Mouse (Mus musculus): Measurements from ENCODE around the gene Bmp3. TPM values are rescaled to one million over a fixed set of nuclear protein-coding genes. Genes with fewer than 3 reads are reported as not detected.

Gene Bmp3
- polyA plus RNA-seq, 2 experiments = 6.2 to 7.6 TPM

DNA sequence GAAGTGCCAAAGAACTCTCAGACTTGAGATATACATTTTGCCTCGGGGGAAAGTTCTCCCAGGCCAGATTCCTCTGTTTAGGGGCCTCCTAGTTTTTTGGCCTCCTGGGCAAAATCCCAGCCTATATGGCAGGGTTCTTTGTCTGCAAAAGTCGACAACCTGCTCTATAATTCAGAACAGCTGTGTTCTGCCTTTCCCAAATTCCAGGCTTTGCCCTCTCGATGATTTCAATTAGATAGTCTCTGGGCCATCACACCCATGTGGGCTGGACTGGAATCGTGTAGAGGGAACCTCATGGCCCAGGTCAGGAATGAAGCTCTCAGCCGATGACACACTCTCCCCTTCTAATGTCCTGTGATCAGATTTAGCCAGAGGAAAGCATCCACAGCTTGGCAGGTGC is 21.8 kb downstream of the Bmp3 start:
- 15% methylated on average over 5 of the region's 5 CpGs for WGBS
- Histone ChIP-seq H3K9ac (ENCODE audit: low read depth, low read length, severe bottlenecking) (no peak overlapping the region), H3K27me3 (ENCODE audit: control insufficient read depth, insufficient read depth, low read length) (no peaks in the 10 kb centered on the region), H3K36me3 (ENCODE audit: control insufficient read depth, insufficient read depth, low read length) (no peaks in the 10 kb centered on the region), H3K27ac (replicated peaks; ENCODE audit: low read depth, low read length) (no peak overlapping the region), H3K9me3 (ENCODE audit: control insufficient read depth, low read length) (no peaks in the 10 kb centered on the region), H3K4me1 (ENCODE audit: control insufficient read depth, insufficient read depth, low read length) (peaks cover 8% of the 10 kb centered on the region; the same call in 1 of the 2 replicates), H3K4me2 (replicated peaks; ENCODE audit: low read depth, low read length, severe bottlenecking) (no peak overlapping the region), H3K4me3 (replicated peaks; ENCODE audit: low read length) (no peak overlapping the region)
- DNase-seq (ENCODE audit: low spot score) = peak; percentile 38
- no peak for TF ChIP-seq POLR2A (IDR thresholded peaks at IDR 0.05; ENCODE audit: borderline replicate concordance, extremely low read depth, insufficient read depth, insufficient read length)
- peak; percentile 63 for ATAC-seq (ENCODE audit: low FRiP score, low read depth)

DNA sequence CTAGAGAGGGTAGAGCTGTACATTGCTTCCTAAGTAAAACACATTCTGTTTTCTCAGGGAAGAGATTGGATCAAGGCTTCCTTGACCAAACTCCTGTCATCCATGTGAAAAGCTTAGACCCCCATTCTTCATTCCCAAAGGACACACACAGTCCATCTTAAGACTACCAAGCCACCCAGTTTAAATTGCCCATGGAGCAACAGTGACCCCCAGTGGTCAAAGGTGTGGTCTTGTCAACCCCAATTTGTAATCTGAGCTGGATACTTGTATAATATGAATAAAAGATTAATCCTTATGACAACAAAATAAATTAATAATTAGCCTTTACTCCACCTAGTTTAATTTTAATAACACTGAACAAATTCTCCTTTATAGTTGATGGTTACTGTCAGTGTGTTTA is 24.7 kb downstream of the Bmp3 start:
- ATAC-seq (ENCODE audit: low FRiP score, low read depth) (no peak), DNase-seq (ENCODE audit: low spot score) (peak; percentile 56)
- H3K27ac ChIP-seq (replicated peaks; ENCODE audit: low read depth, low read length) = no peak overlapping the region
- H3K36me3 ChIP-seq (ENCODE audit: control insufficient read depth, insufficient read depth, low read length) = no peaks in the 10 kb centered on the region
- H3K4me2 ChIP-seq (replicated peaks; ENCODE audit: low read depth, low read length, severe bottlenecking) = no peak overlapping the region
- no peak overlapping the region for H3K4me3 ChIP-seq (replicated peaks; ENCODE audit: low read length)
- H3K9ac ChIP-seq (ENCODE audit: low read depth, low read length, severe bottlenecking) = no peak overlapping the region
- no peak for TF ChIP-seq POLR2A (IDR thresholded peaks at IDR 0.05; ENCODE audit: borderline replicate concordance, extremely low read depth, insufficient read depth, insufficient read length)
- H3K4me1 ChIP-seq (ENCODE audit: control insufficient read depth, insufficient read depth, low read length) = peaks cover 8% of the 10 kb centered on the region; the same call in 1 of the 2 replicates
- H3K9me3 ChIP-seq (ENCODE audit: control insufficient read depth, low read length) = no peaks in the 10 kb centered on the region
- H3K27me3 ChIP-seq (ENCODE audit: control insufficient read depth, insufficient read depth, low read length) = no peaks in the 10 kb centered on the region

DNA sequence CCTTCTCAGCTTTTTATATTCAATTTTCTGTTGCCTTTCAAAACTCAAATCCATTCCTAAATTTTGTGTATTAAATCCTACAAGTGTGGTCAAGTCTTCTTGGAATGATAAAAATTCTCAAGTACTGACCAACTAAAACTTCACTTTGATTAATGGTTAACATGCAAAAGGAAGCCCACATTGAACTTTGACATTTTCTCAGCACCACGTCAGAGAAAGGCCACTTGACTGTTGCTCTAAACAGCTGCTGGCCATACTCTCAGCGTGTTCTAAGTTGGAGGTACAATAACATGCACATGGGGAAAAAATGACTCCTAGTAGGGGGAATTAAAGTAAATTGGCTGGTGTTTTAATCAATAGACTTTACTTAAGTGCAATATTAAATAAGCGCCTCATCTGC is 27.9 kb downstream of the Bmp3 start:
- H3K4me2 ChIP-seq (replicated peaks; ENCODE audit: low read depth, low read length, severe bottlenecking) = no peak overlapping the region
- no peak overlapping the region for H3K4me3 ChIP-seq (replicated peaks; ENCODE audit: low read length)
- no peaks in the 10 kb centered on the region for H3K4me1 ChIP-seq (ENCODE audit: control insufficient read depth, insufficient read depth, low read length)
- no peaks in the 10 kb centered on the region for H3K9me3 ChIP-seq (ENCODE audit: control insufficient read depth, low read length)
- H3K27ac ChIP-seq (replicated peaks; ENCODE audit: low read depth, low read length) = no peak overlapping the region
- ATAC-seq (ENCODE audit: low FRiP score, low read depth) (no peak), DNase-seq (ENCODE audit: low spot score) (no peak)
- H3K27me3 ChIP-seq (ENCODE audit: control insufficient read depth, insufficient read depth, low read length) = no peaks in the 10 kb centered on the region
- no peaks in the 10 kb centered on the region for H3K36me3 ChIP-seq (ENCODE audit: control insufficient read depth, insufficient read depth, low read length)
- 60% methylated on average over 3 of the region's 3 CpGs for WGBS
- no peak overlapping the region for H3K9ac ChIP-seq (ENCODE audit: low read depth, low read length, severe bottlenecking)
- TF ChIP-seq POLR2A (IDR thresholded peaks at IDR 0.05; ENCODE audit: borderline replicate concordance, extremely low read depth, insufficient read depth, insufficient read length) = no peak

DNA sequence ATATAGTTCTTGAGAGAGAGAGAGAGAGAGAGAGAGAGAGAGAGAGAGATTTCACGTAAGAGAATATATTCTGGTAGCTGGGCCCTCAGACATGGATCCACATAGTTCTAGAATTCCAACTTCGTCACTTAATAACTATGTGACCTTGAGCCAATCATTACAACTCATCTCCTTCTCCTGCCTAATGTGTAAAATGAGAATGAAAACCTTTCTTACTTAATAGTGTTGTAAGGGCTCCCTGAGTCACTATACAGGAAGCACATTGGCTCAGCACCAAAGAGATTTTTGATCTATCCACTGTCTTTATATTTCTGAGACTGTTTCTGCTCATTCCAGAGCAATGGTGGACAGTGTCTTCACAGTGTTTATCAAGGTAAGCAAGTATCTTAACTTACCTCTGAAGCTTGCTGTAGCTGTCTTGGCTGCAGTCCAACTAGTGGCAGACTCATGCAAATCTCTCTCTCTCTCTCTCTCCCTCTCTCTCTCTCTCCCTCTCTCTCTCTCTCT is 36.4 kb downstream of the Bmp3 start:
- no peaks in the 10 kb centered on the region for H3K27me3 ChIP-seq (ENCODE audit: control insufficient read depth, insufficient read depth, low read length)
- WGBS = 84% methylated on average over 2 of the region's 2 CpGs
- ATAC-seq (ENCODE audit: low FRiP score, low read depth) = no peak
- no peak for TF ChIP-seq POLR2A (IDR thresholded peaks at IDR 0.05; ENCODE audit: borderline replicate concordance, extremely low read depth, insufficient read depth, insufficient read length)
- no peak overlapping the region for H3K27ac ChIP-seq (replicated peaks; ENCODE audit: low read depth, low read length)
- no peaks in the 10 kb centered on the region for H3K9me3 ChIP-seq (ENCODE audit: control insufficient read depth, low read length)
- no peak overlapping the region for H3K4me2 ChIP-seq (replicated peaks; ENCODE audit: low read depth, low read length, severe bottlenecking)
- H3K36me3 ChIP-seq (ENCODE audit: control insufficient read depth, insufficient read depth, low read length) = no peaks in the 10 kb centered on the region
- no peak overlapping the region for H3K4me3 ChIP-seq (replicated peaks; ENCODE audit: low read length)
- H3K9ac ChIP-seq (ENCODE audit: low read depth, low read length, severe bottlenecking) = no peak overlapping the region
- DNase-seq (ENCODE audit: low spot score) = no peak
- no peaks in the 10 kb centered on the region for H3K4me1 ChIP-seq (ENCODE audit: control insufficient read depth, insufficient read depth, low read length)

DNA sequence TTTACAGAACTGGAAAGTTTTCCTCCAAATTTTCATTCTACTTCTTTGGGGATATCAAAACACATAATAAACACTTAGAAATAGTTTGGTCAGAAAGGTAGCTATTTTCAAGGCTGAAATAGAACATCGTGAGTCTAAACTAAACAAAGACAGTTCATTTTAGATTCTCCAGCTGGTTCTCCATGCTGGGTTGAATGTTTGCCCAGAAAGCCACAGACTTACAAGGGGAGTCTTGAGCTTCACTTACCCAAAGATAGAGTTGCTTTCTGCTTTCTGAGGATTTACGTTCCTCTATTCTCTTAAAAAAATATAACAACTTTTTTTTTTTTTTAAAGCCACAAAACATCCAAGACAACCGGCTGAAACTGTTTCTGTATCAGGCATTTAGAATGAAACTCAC is 40.1 kb downstream of the Bmp3 start:
- ATAC-seq (ENCODE audit: low FRiP score, low read depth) = no peak
- 81% methylated on average over 3 of the region's 3 CpGs for WGBS
- DNase-seq (ENCODE audit: low spot score) = no peak

DNA sequence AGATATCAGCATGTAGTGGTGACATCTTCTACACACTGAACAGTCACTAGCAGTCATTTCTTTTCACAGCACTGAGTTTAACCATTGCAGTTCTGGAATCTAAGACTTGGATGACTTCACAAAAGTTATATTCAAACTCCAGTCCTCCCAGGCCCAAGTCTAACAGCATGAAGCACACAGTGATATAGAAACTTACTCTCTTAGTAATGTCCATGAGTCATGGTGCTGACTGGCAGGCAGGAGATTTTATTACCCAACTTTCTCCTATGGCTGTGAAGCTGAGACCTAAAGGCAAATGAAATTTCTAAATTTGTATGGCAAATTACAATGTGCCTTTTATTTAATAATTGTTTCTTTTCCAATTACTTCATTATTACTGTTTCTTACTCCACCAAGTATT is 43.7 kb downstream of the Bmp3 start:
- DNase-seq (ENCODE audit: low spot score) = no peak
- H3K4me3 ChIP-seq (replicated peaks; ENCODE audit: low read length) = no peak overlapping the region
- TF ChIP-seq POLR2A (IDR thresholded peaks at IDR 0.05; ENCODE audit: borderline replicate concordance, extremely low read depth, insufficient read depth, insufficient read length) = no peak
- no peaks in the 10 kb centered on the region for H3K9me3 ChIP-seq (ENCODE audit: control insufficient read depth, low read length)
- no peak overlapping the region for H3K9ac ChIP-seq (ENCODE audit: low read depth, low read length, severe bottlenecking)
- H3K4me1 ChIP-seq (ENCODE audit: control insufficient read depth, insufficient read depth, low read length) = no peaks in the 10 kb centered on the region
- no peak for ATAC-seq (ENCODE audit: low FRiP score, low read depth)
- no peak overlapping the region for H3K4me2 ChIP-seq (replicated peaks; ENCODE audit: low read depth, low read length, severe bottlenecking)
- no peak overlapping the region for H3K27ac ChIP-seq (replicated peaks; ENCODE audit: low read depth, low read length)
- H3K27me3 ChIP-seq (ENCODE audit: control insufficient read depth, insufficient read depth, low read length) = no peaks in the 10 kb centered on the region
- H3K36me3 ChIP-seq (ENCODE audit: control insufficient read depth, insufficient read depth, low read length) = no peaks in the 10 kb centered on the region

More for the DNA sequence above, 40.1 kb downstream of the Bmp3 start:
- Histone ChIP-seq H3K4me1 (ENCODE audit: control insufficient read depth, insufficient read depth, low read length) (no peaks in the 10 kb centered on the region), H3K9ac (ENCODE audit: low read depth, low read length, severe bottlenecking) (no peak overlapping the region), H3K9me3 (ENCODE audit: control insufficient read depth, low read length) (no peaks in the 10 kb centered on the region), H3K27me3 (ENCODE audit: control insufficient read depth, insufficient read depth, low read length) (no peaks in the 10 kb centered on the region), H3K36me3 (ENCODE audit: control insufficient read depth, insufficient read depth, low read length) (no peaks in the 10 kb centered on the region), H3K27ac (replicated peaks; ENCODE audit: low read depth, low read length) (no peak overlapping the region), H3K4me3 (replicated peaks; ENCODE audit: low read length) (no peak overlapping the region), H3K4me2 (replicated peaks; ENCODE audit: low read depth, low read length, severe bottlenecking) (no peak overlapping the region)
- no peak for TF ChIP-seq POLR2A (IDR thresholded peaks at IDR 0.05; ENCODE audit: borderline replicate concordance, extremely low read depth, insufficient read depth, insufficient read length)
